Mouse (Mus musculus): ENCODE data around the gene Rab6b. TPM values are rescaled to one million over a fixed set of nuclear protein-coding genes. Genes with fewer than 3 reads are reported as not detected.
A peak's percentile ranks its signal among the peaks of the same experiment; 100 is the strongest.

The Rab6b gene
- polyA plus RNA-seq, 1 experiment from 2014 or later: 2.5 TPM

GRCm38 (mm10) chr9:103120231-103120630 is 8.6 kb downstream of the Rab6b start:
- H3K4me2 ChIP-seq: no peak overlapping the region
- no peaks in the 10 kb centered on the region for H3K4me1 ChIP-seq (replicated peaks)
- no peak overlapping the region for H3K4me3 ChIP-seq
- no peaks in the 10 kb centered on the region for H3K9me3 ChIP-seq (replicated peaks)
- H3K9ac ChIP-seq: no peak overlapping the region
- no peak overlapping the region for H3K27ac ChIP-seq
- ATAC-seq (replicated peaks; ENCODE audit: insufficient number of reproducible peaks, insufficient read depth, low FRiP score, low read depth): no peak
- H3K36me3 ChIP-seq: no peaks in the 10 kb centered on the region
- H3K27me3 ChIP-seq: peaks cover 8% of the 10 kb centered on the region; the same call in 1 of the 2 replicates
- WGBS: 37% methylated on average over 2 of the region's 2 CpGs

- no peak overlapping the region for H3K4me2 ChIP-seq
- H3K9me3 ChIP-seq (replicated peaks): no peaks in the 10 kb centered on the region
- H3K36me3 ChIP-seq: no peaks in the 10 kb centered on the region
- no peaks in the 10 kb centered on the region for H3K4me1 ChIP-seq (replicated peaks)
- H3K27ac ChIP-seq: no peak overlapping the region
- H3K4me3 ChIP-seq: no peak overlapping the region
- 81% methylated on average over 7 of the region's 7 CpGs for WGBS
- no peak overlapping the region for H3K9ac ChIP-seq
- no peak for ATAC-seq (replicated peaks; ENCODE audit: insufficient number of reproducible peaks, insufficient read depth, low FRiP score, low read depth)
- peaks cover 8% of the 10 kb centered on the region; the same call in 1 of the 2 replicates for H3K27me3 ChIP-seq
These were observed 10.0 kb downstream of the Rab6b start for GRCm38 (mm10) chr9:103121546-103121945.

- Histone ChIP-seq H3K9me3 (replicated peaks) (no peaks in the 10 kb centered on the region), H3K27me3 (peaks cover under 1% of the 10 kb centered on the region; the same call in 1 of the 2 replicates), H3K4me3 (no peak overlapping the region), H3K9ac (no peak overlapping the region), H3K4me2 (no peak overlapping the region), H3K36me3 (no peaks in the 10 kb centered on the region), H3K27ac (no peak overlapping the region), H3K4me1 (replicated peaks) (no peaks in the 10 kb centered on the region)
- 88% methylated on average over 4 of the region's 4 CpGs for whole genome bisulfite sequencing
- ATAC-seq (replicated peaks; ENCODE audit: insufficient number of reproducible peaks, insufficient read depth, low FRiP score, low read depth): no peak
These were observed 13.2 kb downstream of the Rab6b start for GRCm38 (mm10) chr9:103124746-103125145.

- Histone ChIP-seq H3K9ac (no peak overlapping the region), H3K4me2 (no peak overlapping the region), H3K4me1 (replicated peaks) (peaks cover 23% of the 10 kb centered on the region), H3K27ac (no peak overlapping the region), H3K36me3 (no peaks in the 10 kb centered on the region), H3K27me3 (no peaks in the 10 kb centered on the region), H3K9me3 (replicated peaks) (no peaks in the 10 kb centered on the region), H3K4me3 (no peak overlapping the region)
- 49% methylated on average over 6 of the region's 6 CpGs for WGBS
- ATAC-seq (replicated peaks; ENCODE audit: insufficient number of reproducible peaks, insufficient read depth, low FRiP score, low read depth): no peak
These were observed 22.0 kb downstream of the Rab6b start for GRCm38 (mm10) chr9:103133493-103134124.

DNA sequence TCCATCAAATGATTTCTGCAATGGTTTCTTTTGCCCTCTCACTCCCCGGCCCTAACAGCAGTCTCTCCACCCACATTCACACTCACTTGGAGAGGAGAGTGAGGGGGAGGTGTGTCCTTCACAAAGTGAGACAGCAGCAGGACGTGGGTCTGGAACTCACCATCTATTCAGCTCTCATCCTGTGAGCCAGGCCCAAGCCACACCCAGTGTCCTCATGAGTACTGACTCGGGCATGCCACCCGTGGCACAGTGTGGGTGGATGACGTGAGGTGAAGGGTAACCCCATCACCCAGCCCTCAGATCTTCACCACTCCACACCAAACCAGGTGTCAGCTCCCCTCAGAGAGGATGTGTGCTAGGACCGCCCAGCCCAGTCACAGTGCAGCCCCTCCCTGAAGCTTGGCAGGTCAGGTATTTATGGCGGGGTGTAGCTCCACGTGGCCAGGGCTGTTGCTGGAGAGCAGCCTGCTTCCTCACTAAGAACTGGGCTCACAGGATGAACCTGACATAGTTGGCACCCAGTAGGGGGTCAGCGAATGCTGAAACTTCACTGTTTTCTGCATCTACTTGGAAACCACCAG is 23.0 kb downstream of the Rab6b start:
- no peak overlapping the region for H3K4me3 ChIP-seq
- H3K9me3 ChIP-seq (replicated peaks): no peaks in the 10 kb centered on the region
- peaks cover 29% of the 10 kb centered on the region for H3K4me1 ChIP-seq (replicated peaks)
- no peak overlapping the region for H3K27ac ChIP-seq
- 0 out of 2 replicates have a peak, but pooled peaks have one; percentile 23 for ATAC-seq (replicated peaks; ENCODE audit: insufficient number of reproducible peaks, insufficient read depth, low FRiP score, low read depth)
- 48% methylated on average over 9 of the region's 9 CpGs for WGBS
- H3K9ac ChIP-seq: no peak overlapping the region
- no peak overlapping the region for H3K4me2 ChIP-seq
- H3K36me3 ChIP-seq: no peaks in the 10 kb centered on the region
- H3K27me3 ChIP-seq: no peaks in the 10 kb centered on the region

DNA sequence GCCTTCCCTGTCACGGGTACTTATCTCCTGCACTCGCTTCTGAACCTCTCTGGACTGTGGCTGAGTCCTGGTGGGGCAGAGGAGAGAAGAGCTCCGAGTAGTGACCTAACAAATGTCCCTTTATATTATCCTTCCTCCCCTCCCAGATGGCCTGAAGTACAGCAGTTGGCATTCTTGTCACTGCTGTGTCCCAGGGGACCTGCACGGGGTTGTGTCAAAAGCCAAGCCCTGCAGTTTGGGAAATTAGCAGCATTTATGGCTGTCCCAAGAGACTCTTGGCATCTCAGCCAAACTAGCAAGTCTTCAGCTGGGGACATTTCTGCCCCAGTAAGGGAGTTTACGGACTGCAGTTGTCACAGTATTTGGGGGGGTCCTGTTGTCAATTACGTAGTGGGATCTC is 27.9 kb downstream of the Rab6b start:
- H3K36me3 ChIP-seq: no peaks in the 10 kb centered on the region
- WGBS: 71% methylated on average over 6 of the region's 6 CpGs
- ATAC-seq (replicated peaks; ENCODE audit: insufficient number of reproducible peaks, insufficient read depth, low FRiP score, low read depth): no peak
- peaks cover 28% of the 10 kb centered on the region for H3K4me1 ChIP-seq (replicated peaks)
- H3K4me2 ChIP-seq: no peak overlapping the region
- H3K9ac ChIP-seq: no peak overlapping the region
- H3K27ac ChIP-seq: no peak overlapping the region
- H3K4me3 ChIP-seq: no peak overlapping the region
- H3K9me3 ChIP-seq (replicated peaks): no peaks in the 10 kb centered on the region
- no peaks in the 10 kb centered on the region for H3K27me3 ChIP-seq

DNA sequence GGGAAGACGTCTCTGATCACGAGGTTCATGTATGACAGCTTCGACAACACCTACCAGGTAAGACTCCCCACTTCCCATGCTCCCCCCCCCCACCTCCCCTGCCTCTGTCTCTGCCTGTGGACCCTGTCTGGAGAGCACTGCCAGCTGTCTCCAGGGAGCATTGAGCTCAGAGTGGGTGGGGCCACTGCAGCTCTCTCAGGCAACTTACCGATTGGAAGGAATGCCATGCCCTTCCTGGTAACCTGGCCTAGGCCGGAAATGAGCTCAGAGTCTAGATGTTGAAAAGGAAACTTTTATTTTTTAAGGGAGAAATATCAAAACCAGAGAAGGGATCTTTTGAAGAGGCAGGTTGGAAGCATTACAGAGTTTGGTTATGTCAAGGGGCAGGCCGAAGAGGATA is 28.8 kb downstream of the Rab6b start:
- Histone ChIP-seq H3K9me3 (replicated peaks) (no peaks in the 10 kb centered on the region), H3K4me2 (no peak overlapping the region), H3K27ac (no peak overlapping the region), H3K36me3 (no peaks in the 10 kb centered on the region), H3K27me3 (no peaks in the 10 kb centered on the region), H3K4me1 (replicated peaks) (peaks cover 29% of the 10 kb centered on the region), H3K4me3 (no peak overlapping the region), H3K9ac (no peak overlapping the region)
- WGBS: 76% methylated on average over 6 of the region's 6 CpGs
- ATAC-seq (replicated peaks; ENCODE audit: insufficient number of reproducible peaks, insufficient read depth, low FRiP score, low read depth): no peak

- Histone ChIP-seq H3K27me3 (no peaks in the 10 kb centered on the region), H3K4me2 (no peak overlapping the region), H3K4me3 (no peak overlapping the region), H3K9me3 (replicated peaks) (no peaks in the 10 kb centered on the region), H3K4me1 (replicated peaks) (peaks cover 29% of the 10 kb centered on the region), H3K9ac (no peak overlapping the region), H3K36me3 (no peaks in the 10 kb centered on the region), H3K27ac (peak overlapping the region; percentile 60)
- peak; percentile 14; the same call in 1 of the 2 replicates for ATAC-seq (replicated peaks; ENCODE audit: insufficient number of reproducible peaks, insufficient read depth, low FRiP score, low read depth)
- WGBS: 52% methylated on average over 7 of the region's 7 CpGs
These were observed 29.7 kb downstream of the Rab6b start for GRCm38 (mm10) chr9:103141266-103141665.

DNA sequence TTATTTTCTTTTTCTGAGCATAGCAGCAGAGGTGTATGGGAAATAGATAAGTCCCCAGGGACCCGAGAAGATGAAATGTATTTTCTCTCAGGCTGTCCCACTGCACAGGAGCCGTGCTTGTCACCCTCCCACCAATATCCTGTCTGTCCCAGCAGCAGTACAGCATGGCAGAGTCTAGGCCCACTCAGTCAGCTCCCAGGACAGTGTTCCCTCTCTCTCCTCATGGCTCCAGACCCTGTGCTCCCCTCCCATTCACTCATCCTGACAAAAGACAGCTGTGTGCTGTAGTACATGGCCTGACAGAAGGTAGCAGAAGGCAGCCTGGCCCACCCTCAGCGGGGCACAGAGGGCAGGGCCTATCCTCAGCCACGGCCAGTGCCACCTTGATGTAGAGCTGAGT is 32.3 kb downstream of the Rab6b start:
- no peak overlapping the region for H3K4me3 ChIP-seq
- WGBS: 46% methylated on average over 4 of the region's 4 CpGs
- no peak overlapping the region for H3K4me2 ChIP-seq
- no peak for ATAC-seq (replicated peaks; ENCODE audit: insufficient number of reproducible peaks, insufficient read depth, low FRiP score, low read depth)
- H3K27ac ChIP-seq: no peak overlapping the region
- no peak overlapping the region for H3K9ac ChIP-seq
- H3K9me3 ChIP-seq (replicated peaks): no peaks in the 10 kb centered on the region
- H3K27me3 ChIP-seq: no peaks in the 10 kb centered on the region
- peaks cover 19% of the 10 kb centered on the region for H3K4me1 ChIP-seq (replicated peaks)
- H3K36me3 ChIP-seq: no peaks in the 10 kb centered on the region

DNA sequence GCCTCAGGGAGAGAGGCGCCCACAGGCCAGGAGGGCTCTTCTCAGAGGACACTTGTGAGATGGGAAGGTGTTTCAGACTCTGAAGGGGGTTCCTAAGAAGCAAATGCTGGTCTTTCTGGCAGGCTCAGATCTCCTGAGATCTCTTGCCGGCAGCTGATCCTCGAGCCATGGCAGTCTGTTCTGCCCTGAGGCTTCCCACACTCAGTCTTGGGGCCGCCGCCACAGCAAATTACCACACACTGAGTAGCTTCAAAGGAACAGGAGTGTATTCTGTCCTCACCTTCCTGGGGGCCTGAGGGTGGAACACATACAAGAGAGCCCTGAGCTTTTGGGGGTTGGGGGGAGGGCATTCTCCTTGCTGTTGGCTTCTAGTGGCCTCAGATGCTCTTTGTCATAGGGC is 33.8 kb downstream of the Rab6b start:
- no peak for ATAC-seq (replicated peaks; ENCODE audit: insufficient number of reproducible peaks, insufficient read depth, low FRiP score, low read depth)
- no peak overlapping the region for H3K9ac ChIP-seq
- H3K27ac ChIP-seq: no peak overlapping the region
- H3K4me2 ChIP-seq: no peak overlapping the region
- 48% methylated on average over 5 of the region's 5 CpGs for WGBS
- H3K27me3 ChIP-seq: no peaks in the 10 kb centered on the region
- H3K4me3 ChIP-seq: no peak overlapping the region
- no peaks in the 10 kb centered on the region for H3K9me3 ChIP-seq (replicated peaks)
- H3K36me3 ChIP-seq: no peaks in the 10 kb centered on the region
- peaks cover 11% of the 10 kb centered on the region for H3K4me1 ChIP-seq (replicated peaks)

GRCm38 (mm10) chr9:103146257-103146656 is 34.7 kb downstream of the Rab6b start:
- no peaks in the 10 kb centered on the region for H3K9me3 ChIP-seq (replicated peaks)
- H3K27me3 ChIP-seq: no peaks in the 10 kb centered on the region
- ATAC-seq (replicated peaks; ENCODE audit: insufficient number of reproducible peaks, insufficient read depth, low FRiP score, low read depth): no peak
- H3K36me3 ChIP-seq: no peaks in the 10 kb centered on the region
- no peak overlapping the region for H3K27ac ChIP-seq
- peaks cover 2% of the 10 kb centered on the region; the same call in 1 of the 2 replicates for H3K4me1 ChIP-seq (replicated peaks)
- H3K4me3 ChIP-seq: no peak overlapping the region
- H3K9ac ChIP-seq: no peak overlapping the region
- 81% methylated on average over 10 of the region's 10 CpGs for WGBS
- H3K4me2 ChIP-seq: no peak overlapping the region

DNA sequence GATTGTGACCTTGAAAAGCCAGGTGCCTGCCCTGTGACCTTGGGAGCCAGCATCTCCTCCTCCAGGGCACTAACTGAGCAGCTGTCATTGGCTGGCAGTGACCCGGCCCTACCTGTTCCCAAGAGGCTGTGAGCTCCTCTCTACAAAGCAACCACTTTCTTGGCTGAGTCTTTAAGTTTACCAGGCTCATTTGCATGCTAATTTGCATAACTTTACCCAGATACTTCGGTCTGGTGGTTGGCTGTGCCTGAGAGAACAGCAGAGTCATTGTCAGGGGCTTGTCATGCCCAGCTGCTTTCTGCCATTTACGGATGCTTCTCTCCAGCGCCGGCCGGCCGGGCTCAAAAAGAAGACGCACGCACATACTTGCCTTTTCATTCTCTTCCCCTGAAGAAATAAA is 35.1 kb downstream of the Rab6b start:
- no peaks in the 10 kb centered on the region for H3K36me3 ChIP-seq
- H3K27ac ChIP-seq: no peak overlapping the region
- H3K9ac ChIP-seq: no peak overlapping the region
- no peak overlapping the region for H3K4me3 ChIP-seq
- H3K4me2 ChIP-seq: no peak overlapping the region
- 52% methylated on average over 9 of the region's 9 CpGs for WGBS
- 0 out of 2 replicates have a peak, but pooled peaks cover 2% of the 10 kb centered on the region for H3K4me1 ChIP-seq (replicated peaks)
- no peak for ATAC-seq (replicated peaks; ENCODE audit: insufficient number of reproducible peaks, insufficient read depth, low FRiP score, low read depth)
- no peaks in the 10 kb centered on the region for H3K27me3 ChIP-seq
- H3K9me3 ChIP-seq (replicated peaks): no peaks in the 10 kb centered on the region
